Comparison of ENCODE assay signal across 18 mouse cellular contexts in genomic region chrX:100765855-100766254, GRCm38 (mm10). TPM values are rescaled to one million over a fixed set of nuclear protein-coding genes. Genes with fewer than 3 reads are reported as not detected.
DNase-seq lines count a peak whose midpoint lies in the region; ATAC-seq and TF ChIP-seq lines count a peak whose summit lies in the region.
"Had no signal": no experiment of that assay in that cellular context is flagged by ENCODE, and none has a peak within 500 bp of the region (broad histone marks: within the 10 kb centered on the region; RNA-seq: fewer than 3 reads in every experiment).

No protein-coding gene starts in this region.

- no peaks in the 10 kb centered on the region for H3K27me3 ChIP-seq in hindbrain, embryonic 14.5 days (ENCODE audit: control insufficient read depth, insufficient read depth, low read length)
- H3K27me3 ChIP-seq in hindbrain, embryonic 11.5 days (ENCODE audit: control insufficient read depth, insufficient read depth, low read length), result no peaks in the 10 kb centered on the region
- no peaks in the 10 kb centered on the region for H3K27me3 ChIP-seq in midbrain, postnatal 0 days (ENCODE audit: insufficient read depth, low read length)
- H3K27me3 ChIP-seq in midbrain, embryonic 16.5 days (ENCODE audit: control insufficient read depth, insufficient read depth, low read depth, low read length), result no peaks in the 10 kb centered on the region

- TF ChIP-seq CTCF in midbrain, postnatal 0 days (IDR thresholded peaks at IDR 0.05), result peak; percentile 49

- H3K4me2 ChIP-seq in hindbrain, embryonic 14.5 days (replicated peaks), result no peak overlapping the region
- no peak overlapping the region for H3K4me2 ChIP-seq in hindbrain, embryonic 11.5 days (replicated peaks; ENCODE audit: low read depth, low read length)
- H3K4me2 ChIP-seq in midbrain, postnatal 0 days (ENCODE audit: low read depth, low read length, poor library complexity, severe bottlenecking), result no peak overlapping the region
- H3K4me2 ChIP-seq in midbrain, embryonic 16.5 days (ENCODE audit: low read length), result no peak overlapping the region
- H3K4me2 ChIP-seq: limb, embryonic 13.5 days; lung, embryonic 15.5 days had no signal

- intact Hi-C loops in left cerebral cortex, postnatal 36 days (cut with DNase I), result no loop called here

- H3K4me1 ChIP-seq in hindbrain, embryonic 14.5 days (replicated peaks; ENCODE audit: control insufficient read depth, insufficient read depth, low read length), result 0 out of 2 replicates have a peak, but pooled peaks cover 5% of the 10 kb centered on the region
- H3K4me1 ChIP-seq in hindbrain, embryonic 11.5 days (replicated peaks; ENCODE audit: control insufficient read depth, insufficient read depth, low read length), result no peaks in the 10 kb centered on the region
- H3K4me1 ChIP-seq in midbrain, postnatal 0 days (ENCODE audit: insufficient read depth, low read length), result no peaks in the 10 kb centered on the region
- H3K4me1 ChIP-seq in midbrain, embryonic 16.5 days (ENCODE audit: control insufficient read depth, insufficient read depth, low read length), result peaks cover 5% of the 10 kb centered on the region
- H3K4me1 ChIP-seq: limb, embryonic 13.5 days had no signal

- no peak overlapping the region for H3K9ac ChIP-seq in hindbrain, embryonic 14.5 days
- no peak overlapping the region for H3K9ac ChIP-seq in hindbrain, embryonic 11.5 days (ENCODE audit: low read depth, low read length)
- no peak overlapping the region for H3K9ac ChIP-seq in midbrain, postnatal 0 days (replicated peaks; ENCODE audit: low read length, poor library complexity, severe bottlenecking)
- no peak overlapping the region for H3K9ac ChIP-seq in midbrain, embryonic 16.5 days (ENCODE audit: low read depth, low read length)
- H3K9ac ChIP-seq: limb, embryonic 13.5 days; lung, embryonic 15.5 days had no signal

- H3K9me3 ChIP-seq in hindbrain, embryonic 14.5 days (ENCODE audit: control insufficient read depth, low read length), result no peaks in the 10 kb centered on the region
- H3K9me3 ChIP-seq in hindbrain, embryonic 11.5 days (ENCODE audit: control insufficient read depth, low read length), result no peaks in the 10 kb centered on the region
- no peaks in the 10 kb centered on the region for H3K9me3 ChIP-seq in midbrain, postnatal 0 days (ENCODE audit: low read length)
- no peaks in the 10 kb centered on the region for H3K9me3 ChIP-seq in midbrain, embryonic 16.5 days (replicated peaks; ENCODE audit: control insufficient read depth, low read length, poor library complexity, severe bottlenecking)
- H3K9me3 ChIP-seq: heart, embryonic 10.5 days; limb, embryonic 13.5 days; lung, embryonic 15.5 days; midbrain, embryonic 10.5 days had no signal

- peak; percentile 23 for DNase-seq in hindbrain, embryonic 14.5 days (ENCODE audit: low spot score)
- DNase-seq in hindbrain, embryonic 11.5 days (ENCODE audit: low spot score), result no peak
- no peak for DNase-seq in midbrain, postnatal 0 days (ENCODE audit: low spot score)
- peak; percentile 38 for DNase-seq in NIH3T3 (ENCODE audit: low read depth)
- no peak for DNase-seq in adrenal gland, postnatal 36 days
- no peak for DNase-seq in left cerebral cortex, postnatal 36 days (ENCODE audit: low spot score in 2 of 2)
- DNase-seq: kidney, postnatal 25 days; right cerebral cortex, postnatal 14 days; thymus, adult 18-20 months had no signal

- no peak overlapping the region for H3K27ac ChIP-seq in hindbrain, embryonic 14.5 days
- no peak overlapping the region for H3K27ac ChIP-seq in hindbrain, embryonic 11.5 days (ENCODE audit: low read depth, low read length)
- no peak overlapping the region for H3K27ac ChIP-seq in midbrain, postnatal 0 days (ENCODE audit: low read depth, low read length)
- no peak overlapping the region for H3K27ac ChIP-seq in midbrain, embryonic 16.5 days (ENCODE audit: low read length)
- H3K27ac ChIP-seq: heart, embryonic 10.5 days; limb, embryonic 13.5 days; lung, embryonic 15.5 days; midbrain, embryonic 10.5 days had no signal

- ATAC-seq in hindbrain, embryonic 14.5 days (ENCODE audit: low FRiP score), result no peak
- no peak for ATAC-seq in hindbrain, embryonic 11.5 days (ENCODE audit: low FRiP score)
- no peak for ATAC-seq in midbrain, postnatal 0 days (ENCODE audit: low FRiP score)
- no peak for ATAC-seq in midbrain, embryonic 16.5 days
- ATAC-seq in megakaryocyte-erythroid progenitor cell, adult 5-6 weeks (replicated peaks; ENCODE audit: low FRiP score, low TSS enrichment, poor library complexity, severe bottlenecking), result 0 out of 2 replicates have a peak, but pooled peaks have one; percentile 59
- ATAC-seq: activated CD4-positive, CD25-positive, alpha-beta regulatory T cell, adult 4 months had no signal

- H3K4me3 ChIP-seq in hindbrain, embryonic 14.5 days (replicated peaks; ENCODE audit: low read length), result no peak overlapping the region
- no peak overlapping the region for H3K4me3 ChIP-seq in hindbrain, embryonic 11.5 days (ENCODE audit: low read depth, low read length)
- H3K4me3 ChIP-seq in midbrain, postnatal 0 days (ENCODE audit: low read depth, low read length), result no peak overlapping the region
- no peak overlapping the region for H3K4me3 ChIP-seq in midbrain, embryonic 16.5 days (ENCODE audit: low read depth, low read length)
- H3K4me3 ChIP-seq: heart, embryonic 10.5 days; limb, embryonic 13.5 days; lung, embryonic 15.5 days; midbrain, embryonic 10.5 days; myocyte had no signal

- H3K36me3 ChIP-seq in hindbrain, embryonic 14.5 days (replicated peaks; ENCODE audit: control insufficient read depth, insufficient read depth), result no peaks in the 10 kb centered on the region
- no peaks in the 10 kb centered on the region for H3K36me3 ChIP-seq in hindbrain, embryonic 11.5 days (ENCODE audit: control insufficient read depth, insufficient read depth, low read length)
- H3K36me3 ChIP-seq in midbrain, postnatal 0 days (ENCODE audit: insufficient read depth, low read length), result no peaks in the 10 kb centered on the region
- no peaks in the 10 kb centered on the region for H3K36me3 ChIP-seq in midbrain, embryonic 16.5 days (ENCODE audit: control insufficient read depth, insufficient read depth, low read length)
- H3K36me3 ChIP-seq: heart, embryonic 10.5 days; limb, embryonic 13.5 days; lung, embryonic 15.5 days; midbrain, embryonic 10.5 days had no signal

- 81% methylated on average over 6 of the region's 6 CpGs for WGBS in hindbrain, embryonic 14.5 days
- 78% methylated on average over 6 of the region's 6 CpGs for WGBS in hindbrain, embryonic 11.5 days
- WGBS in midbrain, postnatal 0 days, result 79% methylated on average over 6 of the region's 6 CpGs
- WGBS in midbrain, embryonic 16.5 days, result 80% methylated on average over 6 of the region's 6 CpGs

RNA-seq across cellular contexts. Expression of gene Dlg3, which starts 1.7 kb away (rescaled TPM):
- 9.8 and 12.1 TPM in 2 replicates for polyA plus RNA-seq in hindbrain, embryonic 14.5 days (2014; fragmentation: Nextera tagmentation; extraction: Ambion mirVana)
- 8.1 and 13.8 TPM in 2 replicates for polyA plus RNA-seq in hindbrain, embryonic 11.5 days (2014; fragmentation: Nextera tagmentation; extraction: Ambion mirVana)
- 37.1 and 44.9 TPM in 2 replicates for total RNA-seq in midbrain, postnatal 0 days (2014; rRNA removed)
- 2.9 and 3.5 TPM in 2 replicates for polyA plus RNA-seq in midbrain, postnatal 0 days (2015; fragmentation: Nextera tagmentation; extraction: Ambion mirVana)
- polyA plus RNA-seq in midbrain, embryonic 16.5 days (2015; fragmentation: Nextera tagmentation; extraction: Ambion mirVana), result 8.0 and 10.5 TPM in 2 replicates
- 11.7 and 13.5 TPM in 2 replicates for total RNA-seq in megakaryocyte-erythroid progenitor cell, adult 5-6 weeks (2014; fragmentation: Nextera tagmentation)
- 11.4 and 12.0 TPM in 2 replicates for total RNA-seq in megakaryocyte-erythroid progenitor cell, adult 5-6 weeks (2017)
- 10 to 100 TPM; 39.1 to 43.5 TPM for total RNA-seq in adrenal gland, postnatal 36 days (2021)
- 100 to 1,000 TPM; 148 to 149 TPM for total RNA-seq in left cerebral cortex, postnatal 36 days (2021)

RNA-seq across cellular contexts. Expression of gene Gdpd2, which starts 36.2 kb away (rescaled TPM):
- 36.2 and 38.7 TPM in 2 replicates for polyA plus RNA-seq in hindbrain, embryonic 14.5 days (2014; fragmentation: Nextera tagmentation; extraction: Ambion mirVana)
- 12.8 and 15.6 TPM in 2 replicates for polyA plus RNA-seq in hindbrain, embryonic 11.5 days (2014; fragmentation: Nextera tagmentation; extraction: Ambion mirVana)
- 37.4 and 42.5 TPM in 2 replicates for total RNA-seq in midbrain, postnatal 0 days (2014; rRNA removed)
- 43.8 and 47.7 TPM in 2 replicates for polyA plus RNA-seq in midbrain, postnatal 0 days (2015; fragmentation: Nextera tagmentation; extraction: Ambion mirVana)
- 41.6 and 54.6 TPM in 2 replicates for polyA plus RNA-seq in midbrain, embryonic 16.5 days (2015; fragmentation: Nextera tagmentation; extraction: Ambion mirVana)
- not detected in 2 replicates for total RNA-seq in megakaryocyte-erythroid progenitor cell, adult 5-6 weeks (2014; fragmentation: Nextera tagmentation)
- 1.0 TPM in 1 of 2 replicates, not detected in the other for total RNA-seq in megakaryocyte-erythroid progenitor cell, adult 5-6 weeks (2017)
- total RNA-seq in adrenal gland, postnatal 36 days (2021), result under 1 TPM; 0.23 TPM
- 1 to 10 TPM; 7.2 TPM for total RNA-seq in left cerebral cortex, postnatal 36 days (2021)
- total RNA-seq: heart, postnatal 25 days had no signal
- polyA plus RNA-seq: activated CD4-positive, CD25-positive, alpha-beta regulatory T cell, adult 4 months; myocyte had no signal

Comparison
In these comparisons a context has a peak if more than half of its experiments do, and no peak if none do; other contexts are left out.
1. DNase-seq: peak in hindbrain, embryonic 14.5 days (single experiment) and NIH3T3 (single experiment); none in hindbrain, embryonic 11.5 days (single experiment), midbrain, postnatal 0 days (single experiment), adrenal gland, postnatal 36 days (0 of 2) and left cerebral cortex, postnatal 36 days (0 of 2).
2. RNA of gene Gdpd2, which starts 36.2 kb away (total RNA-seq): 37.4 to 42.5 TPM in midbrain, postnatal 0 days and 7.2 TPM in left cerebral cortex, postnatal 36 days; 1.0 TPM in megakaryocyte-erythroid progenitor cell, adult 5-6 weeks and 0.23 TPM in adrenal gland, postnatal 36 days; every median in the first group is over 4 times any median in the second.